Mouse (Mus musculus): Measurements from ENCODE around the gene Adipor1.
A peak's percentile ranks its signal among the peaks of the same experiment; 100 is the strongest.

The Adipor1 gene

DNA sequence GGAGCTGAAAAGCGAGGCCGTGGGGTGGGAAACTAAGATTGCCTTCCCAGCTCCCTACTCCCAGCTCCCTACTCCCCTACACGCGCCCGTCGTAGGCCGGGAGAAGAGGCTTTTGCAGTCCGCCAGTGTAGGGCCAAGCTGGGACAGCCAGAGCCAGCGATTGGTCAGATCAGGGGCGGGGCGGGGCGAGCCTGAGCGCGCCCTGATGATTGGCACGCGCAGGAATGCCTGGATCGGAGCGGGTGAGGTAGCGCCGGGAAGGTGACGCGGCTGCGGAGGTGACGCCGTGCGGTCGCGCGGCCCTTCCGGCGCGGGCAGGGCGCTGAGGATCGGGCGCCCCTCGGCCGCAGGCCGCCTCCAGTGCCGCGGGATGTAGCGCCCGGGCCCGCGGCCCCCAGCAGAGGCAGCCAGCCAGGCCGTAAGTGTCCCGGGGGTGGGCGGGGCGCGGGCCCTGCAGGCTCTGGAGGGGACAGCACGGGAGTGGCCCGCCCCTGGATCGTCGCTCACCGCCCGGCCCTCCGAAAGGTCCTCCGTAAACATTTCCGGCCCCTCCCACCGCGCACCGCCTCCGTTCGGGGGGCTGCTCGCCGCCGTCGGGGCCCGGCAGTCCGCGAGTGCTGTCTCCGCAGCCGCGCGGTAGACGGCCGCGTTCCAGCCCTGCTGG, at the start of gene Adipor1:
Gene Adipor1, plus strand, starts transcription at position 211 of the 664 bp plus-strand sequence.
- DNase-seq (ENCODE audit: low spot score), result peak; percentile 95

GRCm38 (mm10) chr1:134365491-134365890, 49.7 kb upstream of the Adipor1 start:
- DNase-seq (ENCODE audit: low spot score), result no peak

DNA sequence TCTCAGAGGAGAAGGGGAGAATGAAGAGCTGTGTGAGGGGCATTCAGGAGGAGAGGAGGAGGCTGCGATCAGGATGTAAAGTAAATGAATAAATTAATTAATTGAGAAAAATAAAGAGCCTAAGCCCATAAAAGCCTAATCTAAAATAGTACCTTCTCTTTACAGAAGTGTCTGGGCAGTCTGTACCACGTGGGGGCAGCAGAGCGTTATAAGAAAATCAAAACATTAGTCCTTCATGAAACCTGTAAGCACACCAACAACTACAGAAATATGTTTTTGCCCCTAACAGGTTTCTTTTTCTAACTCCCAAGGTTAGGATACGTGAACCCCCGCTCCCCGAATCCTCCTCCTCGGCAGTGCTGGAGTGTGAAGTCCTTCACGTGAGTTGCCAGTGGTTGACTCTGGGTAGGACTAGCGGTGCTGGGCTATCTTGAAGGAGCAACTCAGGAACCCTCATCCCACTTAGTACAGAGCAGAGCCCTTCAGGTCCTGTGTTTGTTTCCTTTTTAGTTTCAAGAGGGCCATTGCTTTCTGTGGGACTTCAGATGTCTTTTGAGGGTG, 46.3 kb upstream of the Adipor1 start:
- DNase-seq (ENCODE audit: low spot score), result peak; percentile 58

DNA sequence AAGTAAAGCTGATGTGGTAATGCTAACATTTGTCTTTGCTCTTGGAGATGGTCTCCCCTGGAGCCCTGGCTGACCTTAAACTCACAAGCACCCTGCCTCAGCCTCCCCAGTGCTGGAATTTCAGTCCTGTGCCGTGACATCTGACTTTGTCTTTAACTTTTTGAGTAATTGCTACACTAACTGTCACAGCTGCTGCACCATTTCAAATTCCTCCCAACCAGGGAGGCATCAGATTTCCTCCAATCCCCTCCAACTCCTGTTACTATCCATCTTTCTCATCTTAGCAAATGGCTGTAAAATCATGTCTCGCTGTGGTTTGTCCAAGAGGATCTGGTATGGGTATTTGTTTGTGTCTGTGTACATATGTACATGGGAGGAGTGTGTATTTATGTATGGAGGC, 41.1 kb upstream of the Adipor1 start:
- DNase-seq (ENCODE audit: low spot score), result no peak

DNA sequence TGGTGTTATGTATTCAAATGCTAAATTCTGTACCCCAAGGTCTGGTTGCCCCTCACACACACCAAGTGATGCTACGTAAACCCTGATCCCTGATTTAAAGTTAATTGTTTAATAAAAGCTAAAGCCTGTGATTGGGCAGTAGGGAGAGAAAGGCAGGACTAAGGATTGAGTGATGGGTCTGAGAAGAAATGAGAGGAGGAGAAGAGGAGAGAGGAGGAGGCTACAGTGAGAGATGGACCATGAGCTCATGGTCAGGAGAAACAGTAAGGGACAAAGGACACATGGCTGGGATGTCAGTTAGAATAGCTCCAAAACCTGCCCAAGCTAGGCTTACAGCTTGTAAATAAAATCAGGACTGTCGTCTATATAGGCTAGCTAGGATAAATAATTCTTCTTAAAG, 34.1 kb upstream of the Adipor1 start:
- DNase-seq (ENCODE audit: low spot score), result no peak

- no peak for DNase-seq (ENCODE audit: low spot score)
Measured at GRCm38 (mm10) chr1:134381795-134382625, 33.2 kb upstream of the Adipor1 start.

DNA sequence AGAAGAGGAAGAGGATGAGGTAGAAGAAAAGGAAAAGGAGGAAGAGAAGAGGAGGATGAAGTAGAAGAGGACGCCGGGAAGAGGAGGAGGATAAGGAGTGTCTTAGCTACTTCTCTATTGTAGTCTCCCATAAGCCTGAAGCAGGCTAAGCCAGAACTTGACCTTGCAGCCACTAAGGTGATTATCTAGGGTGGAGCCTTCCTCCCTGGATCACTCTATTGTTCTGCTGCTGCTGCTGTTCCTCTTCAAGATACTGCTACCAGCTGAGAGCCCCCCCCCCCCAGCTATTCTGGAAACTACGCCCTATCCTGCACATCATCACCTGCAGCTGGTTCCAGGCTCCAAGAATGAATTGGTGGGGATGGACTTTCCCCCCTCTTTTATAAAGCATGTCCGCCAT, 30.6 kb upstream of the Adipor1 start:
- no peak for DNase-seq (ENCODE audit: low spot score)

DNA sequence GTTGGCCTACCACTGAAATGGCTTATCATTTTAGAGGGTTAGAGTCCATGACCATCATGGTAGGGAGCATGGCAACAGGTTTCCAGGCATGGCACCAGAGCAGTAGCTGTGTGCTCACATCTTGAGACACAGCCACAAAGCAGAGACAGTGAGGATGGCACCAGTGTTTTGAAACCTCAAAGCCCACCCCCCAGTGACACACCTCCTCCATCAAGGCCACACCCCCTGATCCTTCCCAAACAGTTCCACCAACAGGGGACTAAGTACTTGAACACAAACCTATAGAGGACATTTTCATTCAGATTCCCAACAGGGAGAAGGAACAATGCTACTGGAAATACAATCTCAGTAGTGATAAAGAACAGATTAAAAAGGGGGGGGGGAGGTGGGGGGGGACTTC, 30.0 kb upstream of the Adipor1 start:
- DNase-seq (ENCODE audit: low spot score), result no peak

DNA sequence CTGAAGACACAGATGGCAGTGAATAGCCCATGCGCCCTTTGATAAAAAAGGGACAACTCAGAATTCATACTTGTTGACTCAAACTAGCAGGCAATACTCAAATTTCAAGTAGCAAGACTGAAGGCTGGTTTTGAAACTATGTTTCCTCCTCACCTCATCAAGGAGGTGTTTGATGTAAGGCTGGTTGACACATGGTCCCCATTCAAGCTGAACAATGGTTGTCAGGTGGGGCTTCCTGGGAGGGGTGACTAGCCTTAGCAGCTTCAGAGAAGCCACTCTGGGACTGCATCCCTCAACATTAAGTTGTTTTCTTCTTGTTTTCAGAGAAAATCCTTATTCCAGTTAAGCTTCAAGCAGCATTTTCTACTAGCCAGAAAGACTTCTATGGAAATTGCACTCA, 29.5 kb upstream of the Adipor1 start, which contains the start of gene 4933406M09Rik:
Gene 4933406M09Rik, plus strand, starts transcription at position 275 of the 400 bp plus-strand sequence.
- no peak for DNase-seq (ENCODE audit: low spot score)

GRCm38 (mm10) chr1:134393827-134394226, 21.4 kb upstream of the Adipor1 start:
- DNase-seq (ENCODE audit: low spot score), result no peak

DNA sequence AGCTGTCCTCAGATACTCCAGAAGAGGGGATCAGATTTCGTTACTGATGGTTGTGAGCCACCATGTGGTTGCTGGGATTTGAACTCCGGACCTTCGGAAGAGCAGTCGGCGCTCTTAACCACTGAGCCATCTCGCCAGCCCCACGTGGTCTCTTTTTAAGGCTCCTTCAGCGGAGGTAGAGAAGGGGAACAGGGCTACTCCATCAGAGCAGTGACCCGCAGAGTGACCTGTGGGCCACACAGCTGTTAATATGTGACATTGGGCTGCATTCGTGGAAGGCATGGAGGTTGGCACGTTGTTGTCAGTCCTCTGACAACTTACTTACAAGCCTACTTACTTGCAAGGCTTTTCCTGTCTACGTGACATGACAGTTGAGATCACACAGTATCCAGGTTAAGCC, 17.0 kb upstream of the Adipor1 start:
- no peak for DNase-seq (ENCODE audit: low spot score)

- peak; percentile 60 for DNase-seq (ENCODE audit: low spot score)
Measured at GRCm38 (mm10) chr1:134399735-134400134, 15.4 kb upstream of the Adipor1 start.

DNA sequence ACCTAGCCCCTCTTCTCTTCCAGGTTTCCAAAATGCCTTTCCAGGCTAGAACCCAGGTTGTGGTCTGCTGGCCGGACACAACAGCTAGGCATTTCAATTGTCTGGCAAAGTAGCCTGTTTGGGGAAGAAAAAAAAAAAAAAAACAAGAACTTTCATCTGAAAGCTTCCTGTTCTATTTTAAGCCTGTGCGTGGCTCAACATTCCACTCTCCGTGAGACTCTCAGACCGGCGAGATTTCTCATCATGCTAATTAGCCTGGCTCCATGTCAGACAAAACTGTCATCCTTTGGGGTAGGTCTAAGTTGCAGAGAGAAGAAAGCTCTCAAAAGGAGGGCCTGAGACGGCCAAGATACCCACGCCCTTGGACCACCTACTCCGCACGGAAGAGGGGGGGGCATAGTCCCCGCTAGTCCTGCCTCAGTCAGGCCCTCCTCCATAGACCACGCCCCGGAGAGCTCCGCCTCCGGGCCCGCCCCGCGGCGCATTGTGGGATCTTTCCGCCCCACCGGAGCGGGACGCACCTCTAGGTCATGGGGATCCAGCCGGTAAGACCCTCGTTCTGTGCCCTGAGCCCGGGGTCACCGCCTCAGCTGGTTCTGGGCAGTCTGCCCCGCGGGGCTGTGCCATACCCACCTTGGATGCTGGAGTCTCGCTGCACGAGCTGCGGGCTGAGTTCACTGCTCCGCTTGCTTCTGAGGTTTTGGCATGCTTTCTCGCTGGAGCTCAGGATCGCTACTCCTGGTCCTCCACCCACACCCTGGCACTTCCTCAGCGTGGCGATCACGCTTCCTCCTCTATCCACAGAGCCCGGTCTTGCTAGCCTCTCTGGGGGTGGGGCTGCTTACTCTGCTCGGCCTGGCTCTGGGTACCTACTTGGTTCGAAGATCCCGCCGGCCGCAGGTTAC, 9.4 kb upstream of the Adipor1 start, which contains the start of gene Cyb5r1:
Gene Cyb5r1, plus strand, starts transcription at position 51 of the 905 bp plus-strand sequence.
- DNase-seq (ENCODE audit: low spot score), result no peak

DNA sequence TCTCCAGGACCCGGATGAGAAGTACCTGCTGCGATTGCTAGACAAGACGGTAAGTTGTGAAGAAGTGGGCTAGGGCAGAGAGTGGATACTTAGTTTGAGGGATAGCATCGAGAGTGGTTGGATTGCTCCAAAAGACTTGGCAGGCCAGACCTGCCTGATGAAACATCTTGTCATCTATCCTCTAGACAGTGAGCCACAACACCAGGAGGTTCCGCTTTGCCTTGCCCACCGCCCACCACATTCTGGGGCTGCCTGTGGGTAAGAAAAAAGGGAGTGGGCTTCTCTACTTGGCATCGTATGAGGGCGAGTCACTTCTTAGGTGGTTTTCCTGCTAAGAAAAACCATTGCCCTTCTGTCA, 8.8 kb upstream of the Adipor1 start:
- DNase-seq (ENCODE audit: low spot score), result no peak

DNA sequence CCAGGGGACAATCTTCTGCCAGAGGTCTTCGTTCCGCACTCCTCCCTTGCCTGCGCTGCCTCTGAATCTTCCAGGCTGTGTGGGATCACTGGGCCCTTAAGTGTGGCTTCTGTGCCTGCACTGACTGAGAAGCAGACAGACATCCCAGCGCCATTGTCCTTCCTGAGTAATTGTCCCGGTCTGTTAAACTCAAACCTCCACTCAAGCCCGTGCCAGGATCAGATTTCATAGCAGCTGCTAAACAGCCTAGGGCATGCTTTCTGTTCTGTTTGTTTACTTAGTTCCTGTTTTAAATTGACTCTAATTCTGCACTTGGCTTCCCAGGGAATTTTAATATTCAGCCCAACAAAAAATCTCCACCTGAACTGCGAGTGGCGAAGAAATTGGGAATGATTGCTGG, 7.1 kb upstream of the Adipor1 start:
- DNase-seq (ENCODE audit: low spot score), result no peak

GRCm38 (mm10) chr1:134411706-134412629, 3.2 kb upstream of the Adipor1 start:
- DNase-seq (ENCODE audit: low spot score), result no peak

DNA sequence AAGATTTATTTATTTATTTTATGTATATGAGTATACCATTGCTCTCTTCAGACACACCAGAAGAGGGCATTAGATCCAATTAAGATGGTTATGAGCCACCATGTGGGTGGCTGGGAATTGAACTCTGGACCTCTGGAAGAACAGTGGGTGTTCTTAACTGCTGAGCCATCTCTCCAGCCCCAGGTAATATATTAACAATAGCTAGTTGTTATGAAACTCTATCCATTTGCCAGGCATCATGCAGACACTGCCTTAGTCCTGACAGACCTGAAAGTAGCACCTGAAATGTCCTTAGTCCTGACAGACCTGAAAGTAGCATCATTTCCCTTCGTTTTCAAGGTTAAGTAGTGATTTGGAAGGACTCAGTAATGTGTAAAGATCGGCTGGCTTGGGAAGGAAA, 1.1 kb upstream of the Adipor1 start:
- no peak for DNase-seq (ENCODE audit: low spot score)

GRCm38 (mm10) chr1:134414501-134415167, 544 bp upstream of the Adipor1 start:
- DNase-seq (ENCODE audit: low spot score), result no peak

GRCm38 (mm10) chr1:134418414-134418975, 3.3 kb downstream of the Adipor1 start:
- no peak for DNase-seq (ENCODE audit: low spot score)

DNA sequence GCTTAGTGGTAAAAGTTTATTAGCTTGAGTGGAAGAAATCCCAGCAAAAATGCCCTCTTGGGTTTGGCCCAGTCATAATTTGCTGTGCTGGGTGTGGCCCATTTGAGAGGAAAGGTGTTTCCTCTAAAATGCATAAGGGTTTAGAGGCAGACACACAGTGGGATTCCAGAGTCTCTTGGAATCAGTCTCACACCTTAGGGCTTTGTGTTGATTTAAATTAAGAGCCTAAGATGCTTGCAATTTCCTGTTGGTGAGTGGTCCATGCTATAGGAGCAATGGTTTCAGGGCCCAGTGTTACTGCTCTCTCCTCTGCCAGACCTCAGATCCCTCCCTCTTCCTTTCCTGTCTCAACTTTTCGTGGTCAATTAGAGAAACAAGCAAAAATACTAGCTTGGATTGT, 4.0 kb downstream of the Adipor1 start:
- DNase-seq (ENCODE audit: low spot score), result no peak

Data from c-Kit-positive CD71-positive TER-119-positive erythroid progenitor cells, embryonic 14.5 days (primary cell).